Mouse (Mus musculus): ENCODE measurements around the gene Gm20388. TPM values are rescaled to one million over a fixed set of nuclear protein-coding genes. Genes with fewer than 3 reads are reported as not detected.
A peak's percentile ranks its signal among the peaks of the same experiment; 100 is the strongest.

Gene Gm20388
- polyA plus RNA-seq, 1 experiment from 2014 or later: not detected

GRCm38 (mm10) chr8:123715916-123716592 is 3805.4 kb downstream of the Gm20388 start:
- no peaks in the 10 kb centered on the region for H3K9me3 ChIP-seq (ENCODE audit: control insufficient read depth, low read length)
- no peaks in the 10 kb centered on the region for H3K36me3 ChIP-seq (ENCODE audit: control insufficient read depth, insufficient read depth, low read length)
- H3K4me3 ChIP-seq (ENCODE audit: low read length): no peak overlapping the region
- H3K4me1 ChIP-seq (ENCODE audit: control insufficient read depth, insufficient read depth, low read length): peaks cover 13% of the 10 kb centered on the region
- H3K4me2 ChIP-seq (replicated peaks; ENCODE audit: low read depth, low read length): no peak overlapping the region
- H3K27me3 ChIP-seq (ENCODE audit: control insufficient read depth, insufficient read depth, low read length): no peaks in the 10 kb centered on the region
- ATAC-seq (ENCODE audit: low FRiP score, low TSS enrichment): no peak
- H3K9ac ChIP-seq (ENCODE audit: low read depth, low read length): no peak overlapping the region
- no peak overlapping the region for H3K27ac ChIP-seq (ENCODE audit: low read depth, low read length)
- WGBS: 49% methylated on average over 13 of the region's 13 CpGs

GRCm38 (mm10) chr8:123717104-123717503 is 3806.5 kb downstream of the Gm20388 start:
- no peak overlapping the region; the same call in 1 of the 2 replicates for H3K27ac ChIP-seq (ENCODE audit: low read depth, low read length)
- no peak overlapping the region for H3K4me2 ChIP-seq (replicated peaks; ENCODE audit: low read depth, low read length)
- 41% methylated on average over 2 of the region's 2 CpGs for WGBS
- peaks cover 15% of the 10 kb centered on the region for H3K4me1 ChIP-seq (ENCODE audit: control insufficient read depth, insufficient read depth, low read length)
- H3K36me3 ChIP-seq (ENCODE audit: control insufficient read depth, insufficient read depth, low read length): no peaks in the 10 kb centered on the region
- H3K9ac ChIP-seq (ENCODE audit: low read depth, low read length): no peak overlapping the region
- H3K4me3 ChIP-seq (ENCODE audit: low read length): no peak overlapping the region
- no peaks in the 10 kb centered on the region for H3K27me3 ChIP-seq (ENCODE audit: control insufficient read depth, insufficient read depth, low read length)
- no peak for ATAC-seq (ENCODE audit: low FRiP score, low TSS enrichment)
- H3K9me3 ChIP-seq (ENCODE audit: control insufficient read depth, low read length): no peaks in the 10 kb centered on the region

- H3K4me1 ChIP-seq (ENCODE audit: control insufficient read depth, insufficient read depth, low read length): peaks cover 15% of the 10 kb centered on the region
- H3K27ac ChIP-seq (ENCODE audit: low read depth, low read length): peak overlapping the region; percentile 45; the same call in 1 of the 2 replicates
- no peaks in the 10 kb centered on the region for H3K27me3 ChIP-seq (ENCODE audit: control insufficient read depth, insufficient read depth, low read length)
- no peaks in the 10 kb centered on the region for H3K9me3 ChIP-seq (ENCODE audit: control insufficient read depth, low read length)
- H3K4me2 ChIP-seq (replicated peaks; ENCODE audit: low read depth, low read length): no peak overlapping the region
- 63% methylated on average over 15 of the region's 15 CpGs for WGBS
- no peak; the same call in 1 of the 2 replicates for ATAC-seq (ENCODE audit: low FRiP score, low TSS enrichment)
- H3K9ac ChIP-seq (ENCODE audit: low read depth, low read length): no peak overlapping the region
- no peaks in the 10 kb centered on the region for H3K36me3 ChIP-seq (ENCODE audit: control insufficient read depth, insufficient read depth, low read length)
- no peak overlapping the region for H3K4me3 ChIP-seq (ENCODE audit: low read length)
These were observed 3807.2 kb downstream of the Gm20388 start for GRCm38 (mm10) chr8:123717516-123718490.

- no peak overlapping the region for H3K4me3 ChIP-seq (ENCODE audit: low read length)
- no peaks in the 10 kb centered on the region for H3K27me3 ChIP-seq (ENCODE audit: control insufficient read depth, insufficient read depth, low read length)
- no peak overlapping the region for H3K9ac ChIP-seq (ENCODE audit: low read depth, low read length)
- no peaks in the 10 kb centered on the region for H3K36me3 ChIP-seq (ENCODE audit: control insufficient read depth, insufficient read depth, low read length)
- peaks cover 15% of the 10 kb centered on the region for H3K4me1 ChIP-seq (ENCODE audit: control insufficient read depth, insufficient read depth, low read length)
- H3K27ac ChIP-seq (ENCODE audit: low read depth, low read length): no peak overlapping the region
- no peak for ATAC-seq (ENCODE audit: low FRiP score, low TSS enrichment)
- H3K9me3 ChIP-seq (ENCODE audit: control insufficient read depth, low read length): no peaks in the 10 kb centered on the region
- WGBS: 92% methylated on average over 2 of the region's 2 CpGs
- H3K4me2 ChIP-seq (replicated peaks; ENCODE audit: low read depth, low read length): no peak overlapping the region
These were observed 3808.1 kb downstream of the Gm20388 start for GRCm38 (mm10) chr8:123718752-123719151.

- Histone ChIP-seq H3K4me1 (ENCODE audit: control insufficient read depth, insufficient read depth, low read length) (peaks cover 15% of the 10 kb centered on the region), H3K4me3 (ENCODE audit: low read length) (no peak overlapping the region), H3K27ac (ENCODE audit: low read depth, low read length) (no peak overlapping the region), H3K4me2 (replicated peaks; ENCODE audit: low read depth, low read length) (no peak overlapping the region), H3K9ac (ENCODE audit: low read depth, low read length) (no peak overlapping the region), H3K36me3 (ENCODE audit: control insufficient read depth, insufficient read depth, low read length) (no peaks in the 10 kb centered on the region), H3K27me3 (ENCODE audit: control insufficient read depth, insufficient read depth, low read length) (no peaks in the 10 kb centered on the region), H3K9me3 (ENCODE audit: control insufficient read depth, low read length) (no peaks in the 10 kb centered on the region)
- WGBS: 77% methylated on average over 6 of the region's 6 CpGs
- no peak for ATAC-seq (ENCODE audit: low FRiP score, low TSS enrichment)
These were observed 3808.6 kb downstream of the Gm20388 start for GRCm38 (mm10) chr8:123719280-123719679.

- no peak overlapping the region for H3K4me2 ChIP-seq (replicated peaks; ENCODE audit: low read depth, low read length)
- peak overlapping the region; percentile 42; the same call in 1 of the 2 replicates for H3K27ac ChIP-seq (ENCODE audit: low read depth, low read length)
- ATAC-seq (ENCODE audit: low FRiP score, low TSS enrichment): no peak
These were observed 3809.2 kb downstream of the Gm20388 start for GRCm38 (mm10) chr8:123719811-123720210.

GRCm38 (mm10) chr8:123720471-123721001 is 3809.9 kb downstream of the Gm20388 start:
- Histone ChIP-seq H3K27ac (ENCODE audit: low read depth, low read length) (peak overlapping the region; percentile 42; the same call in 1 of the 2 replicates), H3K9me3 (ENCODE audit: control insufficient read depth, low read length) (no peaks in the 10 kb centered on the region), H3K36me3 (ENCODE audit: control insufficient read depth, insufficient read depth, low read length) (no peaks in the 10 kb centered on the region), H3K9ac (ENCODE audit: low read depth, low read length) (no peak overlapping the region), H3K4me2 (replicated peaks; ENCODE audit: low read depth, low read length) (no peak overlapping the region; the same call in 1 of the 2 replicates), H3K4me1 (ENCODE audit: control insufficient read depth, insufficient read depth, low read length) (peaks cover 15% of the 10 kb centered on the region), H3K27me3 (ENCODE audit: control insufficient read depth, insufficient read depth, low read length) (no peaks in the 10 kb centered on the region), H3K4me3 (ENCODE audit: low read length) (no peak overlapping the region)
- 6% methylated on average over 12 of the region's 12 CpGs for WGBS
- peak; percentile 56 for ATAC-seq (ENCODE audit: low FRiP score, low TSS enrichment)

More at GRCm38 (mm10) chr8:123719811-123720210, 3809.2 kb downstream of the Gm20388 start:
- Histone ChIP-seq H3K4me3 (ENCODE audit: low read length) (no peak overlapping the region), H3K36me3 (ENCODE audit: control insufficient read depth, insufficient read depth, low read length) (no peaks in the 10 kb centered on the region), H3K27me3 (ENCODE audit: control insufficient read depth, insufficient read depth, low read length) (no peaks in the 10 kb centered on the region), H3K4me1 (ENCODE audit: control insufficient read depth, insufficient read depth, low read length) (peaks cover 15% of the 10 kb centered on the region), H3K9me3 (ENCODE audit: control insufficient read depth, low read length) (no peaks in the 10 kb centered on the region), H3K9ac (ENCODE audit: low read depth, low read length) (no peak overlapping the region)
- 49% methylated on average over 5 of the region's 5 CpGs for WGBS

GRCm38 (mm10) chr8:123722245-123722644 is 3811.6 kb downstream of the Gm20388 start:
- H3K4me3 ChIP-seq (ENCODE audit: low read length): no peak overlapping the region

More at GRCm38 (mm10) chr8:123722245-123722644, 3811.6 kb downstream of the Gm20388 start:
- no peak overlapping the region for H3K4me2 ChIP-seq (replicated peaks; ENCODE audit: low read depth, low read length)
- no peaks in the 10 kb centered on the region for H3K36me3 ChIP-seq (ENCODE audit: control insufficient read depth, insufficient read depth, low read length)
- no peak for ATAC-seq (ENCODE audit: low FRiP score, low TSS enrichment)
- H3K27ac ChIP-seq (ENCODE audit: low read depth, low read length): no peak overlapping the region
- H3K4me1 ChIP-seq (ENCODE audit: control insufficient read depth, insufficient read depth, low read length): peaks cover 15% of the 10 kb centered on the region
- no peaks in the 10 kb centered on the region for H3K9me3 ChIP-seq (ENCODE audit: control insufficient read depth, low read length)
- no peaks in the 10 kb centered on the region for H3K27me3 ChIP-seq (ENCODE audit: control insufficient read depth, insufficient read depth, low read length)
- no peak overlapping the region for H3K9ac ChIP-seq (ENCODE audit: low read depth, low read length)
- WGBS: 81% methylated on average over 5 of the region's 5 CpGs
